Mouse (Mus musculus): ENCODE results near the gene Wrnip1.

Wrnip1 gene

GRCm38 (mm10) chr13:32801693-32802221 is at the start of gene Wrnip1:
TSS of gene Wrnip1 (plus strand) at chr13:32802038.
- DNase-seq (ENCODE audit: low spot score in 2 of 2), result peak; percentile 98 to 99

GRCm38 (mm10) chr13:32752066-32752657 is 49.7 kb upstream of the Wrnip1 start:
- DNase-seq (ENCODE audit: low spot score in 2 of 2), result peak in 1 of 2 experiments; percentile 24

DNA sequence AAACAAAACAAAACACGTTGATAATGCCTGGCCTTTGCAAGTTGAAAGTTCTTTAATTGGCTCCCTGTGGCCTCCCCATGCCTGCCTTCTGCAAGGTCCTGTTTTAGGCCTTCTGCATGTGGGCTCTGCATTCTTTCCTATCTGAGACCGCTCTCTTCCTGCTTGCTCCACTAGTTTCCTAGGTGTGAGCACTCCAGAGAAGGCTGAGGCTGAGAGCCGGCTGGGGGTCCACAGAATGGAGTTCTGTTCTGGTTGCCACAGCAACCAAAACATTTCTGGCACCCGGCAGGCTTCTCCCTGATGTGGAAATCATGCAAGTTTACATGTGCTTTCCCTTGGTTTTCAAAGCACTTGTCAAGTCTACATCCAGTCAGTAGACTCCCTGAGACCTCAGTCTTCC is 42.8 kb upstream of the Wrnip1 start:
- no peak for DNase-seq (ENCODE audit: low spot score in 2 of 2)

DNA sequence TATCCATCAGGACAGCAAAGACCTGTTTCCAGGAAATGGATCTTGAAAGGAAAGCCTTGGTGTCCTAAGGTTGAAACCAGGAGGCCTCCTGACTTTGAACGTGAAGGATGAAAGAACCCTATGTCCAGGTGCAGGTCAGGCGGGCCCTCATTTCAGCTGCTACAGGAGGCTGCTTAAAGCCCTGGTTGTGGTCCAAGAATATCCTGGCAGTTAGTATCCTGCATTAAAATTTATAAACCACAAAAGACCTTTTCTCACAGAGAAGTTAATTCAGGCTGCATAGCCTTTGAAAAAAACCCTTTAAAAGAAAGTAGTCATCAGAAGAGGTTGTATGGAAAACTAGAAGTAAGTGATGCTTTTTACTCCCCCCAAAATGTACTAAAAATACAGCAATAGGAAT is 41.0 kb upstream of the Wrnip1 start:
- DNase-seq (ENCODE audit: low spot score in 2 of 2), result no peak

DNA sequence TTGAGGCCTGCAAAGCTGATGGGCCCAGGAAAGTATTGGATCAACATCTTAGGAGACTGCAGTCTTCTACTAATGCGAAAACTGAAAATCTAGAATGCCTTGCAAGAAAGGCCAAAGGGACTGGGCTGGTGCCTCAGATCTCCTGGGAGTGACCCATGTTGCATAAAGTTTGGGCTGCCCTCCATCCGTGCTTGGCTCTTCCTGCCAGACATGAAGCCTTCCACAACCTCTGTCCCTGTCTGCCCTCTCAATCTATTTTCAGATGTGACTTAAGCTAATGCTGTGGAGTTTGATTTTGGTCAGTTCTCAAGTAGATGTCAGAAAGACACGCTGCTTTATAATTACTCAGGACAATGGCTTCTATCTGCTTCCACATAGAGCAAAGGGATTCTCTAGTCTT is 38.7 kb upstream of the Wrnip1 start:
- DNase-seq (ENCODE audit: low spot score in 2 of 2), result no peak

DNA sequence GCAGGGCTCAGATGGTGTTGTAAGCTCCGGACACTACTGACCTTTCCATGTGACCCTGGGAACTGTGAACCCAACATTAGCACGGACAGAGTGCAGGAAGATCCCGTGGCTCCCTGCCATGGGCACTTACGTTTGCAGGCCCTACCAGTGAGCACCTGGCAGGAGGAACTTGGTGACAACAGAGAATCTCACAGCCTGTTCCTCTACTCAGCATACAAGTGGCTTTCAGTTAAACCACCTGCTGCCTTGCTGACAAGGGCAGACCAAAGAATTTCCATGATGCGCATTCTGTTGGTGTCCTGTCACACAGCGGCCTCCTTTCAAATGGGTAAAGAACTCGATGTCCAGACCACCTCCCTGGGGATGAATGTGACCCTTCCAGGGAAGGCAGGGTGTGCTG is 37.4 kb upstream of the Wrnip1 start:
- no peak for DNase-seq (ENCODE audit: low spot score in 2 of 2)

GRCm38 (mm10) chr13:32768104-32768503 is 33.7 kb upstream of the Wrnip1 start:
- no peak for DNase-seq (ENCODE audit: low spot score in 2 of 2)

- no peak for DNase-seq (ENCODE audit: low spot score in 2 of 2)
Measured at GRCm38 (mm10) chr13:32769960-32770359, 31.9 kb upstream of the Wrnip1 start.

- DNase-seq (ENCODE audit: low spot score in 2 of 2), result no peak
Measured at GRCm38 (mm10) chr13:32775889-32776288, 25.9 kb upstream of the Wrnip1 start.

DNA sequence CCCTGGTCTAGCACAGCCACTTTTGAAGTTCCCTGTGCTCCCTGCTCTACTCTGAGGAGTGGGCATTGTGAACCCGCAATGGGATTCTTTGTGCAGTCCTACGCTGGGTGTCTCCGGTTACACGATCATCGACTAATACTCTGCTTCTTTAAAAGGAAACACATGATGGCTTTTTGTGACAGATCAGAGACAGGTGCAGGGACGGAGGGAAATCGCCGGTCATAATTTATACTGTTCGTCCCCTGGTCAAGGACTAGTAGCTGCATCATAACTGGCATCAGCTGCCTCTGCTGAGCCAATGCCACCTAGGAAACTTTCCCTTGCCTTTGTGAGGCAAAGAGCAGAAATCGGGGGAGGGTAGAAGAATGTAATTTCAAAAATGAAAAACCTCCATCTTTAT is 25.5 kb upstream of the Wrnip1 start:
- DNase-seq (ENCODE audit: low spot score in 2 of 2), result no peak

GRCm38 (mm10) chr13:32778861-32779260 is 23.0 kb upstream of the Wrnip1 start:
- no peak for DNase-seq (ENCODE audit: low spot score in 2 of 2)

GRCm38 (mm10) chr13:32783055-32783454 is 18.8 kb upstream of the Wrnip1 start:
- DNase-seq (ENCODE audit: low spot score in 2 of 2), result no peak

- DNase-seq (ENCODE audit: low spot score in 2 of 2), result no peak
Measured at GRCm38 (mm10) chr13:32783816-32784215, 18.0 kb upstream of the Wrnip1 start, which contains the start of gene Mylk4. TSS of gene Mylk4 (minus strand) at chr13:32783954.

DNA sequence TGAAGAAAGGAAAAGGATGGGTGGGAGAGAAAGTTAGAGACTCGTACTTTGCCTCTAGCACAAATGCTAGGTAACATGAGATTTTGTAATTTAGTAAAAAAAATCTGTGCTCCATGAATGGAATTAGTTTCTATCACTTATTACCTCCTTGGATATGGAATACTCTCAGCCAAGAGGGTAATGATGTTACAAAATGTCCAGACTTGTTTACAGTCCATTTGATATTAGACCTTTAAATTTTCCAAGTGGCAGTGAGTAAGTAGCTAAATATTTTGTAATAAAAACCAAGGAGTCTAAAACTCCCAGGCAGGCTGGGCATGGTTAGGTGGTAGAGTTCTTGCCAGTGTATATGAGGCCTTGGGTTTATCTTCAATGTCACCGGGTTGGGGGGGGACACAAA is 14.3 kb upstream of the Wrnip1 start:
- DNase-seq (ENCODE audit: low spot score in 2 of 2), result no peak

GRCm38 (mm10) chr13:32789781-32790180 is 12.1 kb upstream of the Wrnip1 start:
- DNase-seq (ENCODE audit: low spot score in 2 of 2), result no peak

DNA sequence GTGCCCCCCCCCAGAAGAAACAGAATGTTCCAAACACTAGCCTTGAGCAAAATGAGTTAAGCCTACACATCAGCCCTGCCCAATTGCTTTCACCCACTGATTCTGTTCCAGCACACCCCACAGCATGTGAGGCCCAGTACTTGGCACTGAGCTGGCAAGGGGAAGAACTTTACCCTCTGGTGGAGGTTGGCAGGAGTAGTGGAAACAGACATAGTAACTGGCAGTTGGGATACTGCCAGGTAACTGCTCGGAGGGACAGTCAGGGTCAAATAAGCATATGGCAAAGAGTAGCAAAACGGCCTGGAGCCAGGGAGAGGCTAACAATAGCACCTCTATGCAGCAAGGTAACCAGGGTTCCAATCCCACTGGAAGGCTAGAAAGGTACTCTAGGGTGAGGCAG is 7.2 kb upstream of the Wrnip1 start:
- no peak for DNase-seq (ENCODE audit: low spot score in 2 of 2)

GRCm38 (mm10) chr13:32795166-32795565 is 6.7 kb upstream of the Wrnip1 start:
- DNase-seq (ENCODE audit: low spot score in 2 of 2), result no peak

DNA sequence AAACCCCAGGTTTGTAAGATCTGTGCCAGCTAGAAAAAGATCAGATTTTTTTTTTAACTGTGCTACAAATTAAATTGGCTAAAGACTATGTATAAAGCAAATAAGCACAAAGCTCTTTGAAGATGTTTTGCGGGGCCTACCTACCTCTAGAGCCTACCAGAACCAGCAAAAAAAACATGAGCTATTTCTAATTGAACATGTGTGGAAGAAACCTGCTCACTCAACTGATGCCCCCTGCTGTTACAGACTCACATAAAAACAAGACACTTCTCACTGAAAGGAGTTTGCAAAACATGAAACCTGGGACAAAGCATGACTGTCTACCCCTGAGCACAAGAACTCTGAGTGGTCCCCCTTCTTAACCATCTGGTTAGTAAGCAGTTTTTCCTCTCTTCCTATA is 4.8 kb upstream of the Wrnip1 start:
- DNase-seq (ENCODE audit: low spot score in 2 of 2), result no peak

GRCm38 (mm10) chr13:32799131-32799530 is 2.7 kb upstream of the Wrnip1 start:
- DNase-seq (ENCODE audit: low spot score in 2 of 2), result no peak

DNA sequence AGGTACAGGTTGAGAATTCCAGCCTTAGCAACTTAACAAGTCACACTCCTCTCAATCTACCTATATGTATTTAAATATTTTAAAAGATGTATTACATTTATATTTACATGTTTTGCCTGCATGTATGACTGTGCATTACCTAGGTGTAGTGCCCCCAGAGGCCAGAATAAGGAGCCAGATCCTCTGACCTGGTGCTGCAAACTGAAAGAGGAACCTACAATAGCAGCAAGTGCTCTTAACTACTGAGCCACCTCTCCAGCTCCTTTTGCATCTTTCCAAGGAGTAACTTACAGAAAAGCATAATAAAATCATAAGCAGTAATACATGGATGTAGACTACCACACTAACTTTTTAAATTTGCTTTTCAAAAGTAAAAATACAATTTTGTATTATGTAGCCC is 979 bp upstream of the Wrnip1 start:
- no peak for DNase-seq (ENCODE audit: low spot score in 2 of 2)

DNA sequence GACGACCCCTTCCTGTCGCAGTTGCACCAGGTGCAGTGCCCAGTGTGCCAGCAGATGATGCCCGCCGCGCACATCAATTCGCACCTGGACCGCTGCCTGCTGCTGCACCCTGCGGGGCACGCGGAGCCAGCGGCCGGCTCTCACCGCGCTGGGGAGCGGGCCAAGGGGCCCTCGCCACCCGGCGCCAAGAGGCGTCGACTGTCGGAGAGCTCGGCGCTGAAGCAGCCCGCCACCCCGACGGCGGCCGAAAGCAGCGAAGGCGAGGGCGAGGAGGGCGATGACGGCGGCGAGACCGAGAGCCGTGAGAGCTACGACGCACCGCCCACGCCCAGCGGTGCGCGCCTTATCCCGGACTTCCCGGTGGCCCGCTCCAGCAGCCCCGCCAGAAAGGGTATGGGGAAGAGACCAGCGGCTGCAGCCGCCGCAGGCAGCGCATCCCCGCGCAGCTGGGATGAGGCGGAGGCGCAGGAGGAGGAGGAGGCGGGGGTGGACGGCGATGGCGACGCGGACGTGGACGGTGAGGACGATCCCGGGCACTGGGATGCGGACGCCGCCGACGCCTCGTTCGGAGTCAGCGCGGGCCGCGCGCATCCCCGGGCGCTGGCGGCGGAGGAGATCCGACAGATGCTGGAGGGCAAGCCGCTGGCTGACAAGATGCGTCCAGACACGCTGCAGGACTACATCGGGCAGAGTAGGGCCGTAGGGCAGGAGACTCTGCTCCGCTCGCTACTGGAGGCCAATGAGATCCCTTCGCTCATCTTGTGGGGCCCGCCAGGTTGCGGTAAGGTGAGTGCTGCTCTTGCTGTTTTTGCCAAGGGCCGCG is 632 bp downstream of the Wrnip1 start, which contains the start of gene D930007J09Rik:
Gene D930007J09Rik, minus strand, starts transcription at position 591 of the 823 bp plus-strand sequence.
- DNase-seq (ENCODE audit: low spot score in 2 of 2), result peak; percentile 44 to 51

- DNase-seq (ENCODE audit: low spot score in 2 of 2), result no peak
Measured at GRCm38 (mm10) chr13:32803701-32804345, 2.0 kb downstream of the Wrnip1 start.
